Mouse (Mus musculus) kidney, postnatal 0 days (tissue): Measurements from ENCODE around the gene Hecw2. TPM values are rescaled to one million over a fixed set of nuclear protein-coding genes. Genes with fewer than 3 reads are reported as not detected.

Source experiments
- ATAC-seq: fragments of 200-750 bp; cut with Nextera tagmentation; replicated peaks from 2 replicates; pipeline ENCODE4 v1.8.0; 2017; ENCODE audit warnings: low read depth, moderate number of reproducible peaks, moderate TSS enrichment, moderate library complexity; ENCODE audit not compliant: low FRiP score
- DNase-seq: peaks from one replicate; pipeline ENCODE4 v3.0.0-alpha.2; 2016; ENCODE audit warnings: low spot score
- H3K27ac ChIP-seq: fragments of 300-500 bp; sonication (generic); 2 replicates; pipeline ENCODE4 v1.5.1; 2014; ENCODE audit warnings: mild to moderate bottlenecking
- H3K27me3 ChIP-seq: fragments of 300-500 bp; sonication (generic); 2 replicates; pipeline ENCODE4 v1.6.1; 2014; ENCODE audit warnings: low read length, mixed read lengths; ENCODE audit not compliant: insufficient read depth
- H3K36me3 ChIP-seq: fragments of 300-500 bp; sonication (generic); 2 replicates; pipeline ENCODE4 v1.6.1; 2014; ENCODE audit warnings: low read length, mixed read lengths; ENCODE audit not compliant: insufficient read depth
- H3K4me1 ChIP-seq: fragments of 300-500 bp; sonication (generic); replicated peaks from 2 replicates; pipeline ENCODE4 v1.6.1; 2014; ENCODE audit warnings: antibody characterized with exemption, low read length, mixed read lengths; ENCODE audit not compliant: insufficient read depth
- H3K4me2 ChIP-seq: fragments of 300-500 bp; sonication (generic); 2 replicates; pipeline ENCODE4 v1.6.1; 2014; ENCODE audit warnings: mild to moderate bottlenecking, low read length, moderate library complexity, mixed read lengths
- H3K4me3 ChIP-seq: fragments of 300-500 bp; sonication (generic); replicated peaks from 2 replicates; pipeline ENCODE4 v1.5.1; 2014; ENCODE audit warnings: low read depth, low read length
- H3K9ac ChIP-seq: fragments of 300-500 bp; sonication (generic); 2 replicates; pipeline ENCODE4 v1.6.1; 2014; ENCODE audit warnings: low read depth, low read length
- H3K9me3 ChIP-seq: fragments of 300-500 bp; sonication (generic); replicated peaks from 2 replicates; pipeline ENCODE4 v1.6.1; 2016; ENCODE audit warnings: low read length, inconsistent platforms, mixed read lengths
- CTCF ChIP-seq: IDR thresholded peaks from 2 replicates; pipeline ENCODE4 v1.5.1; 2016; ENCODE audit warnings: antibody characterized with exemption, low read depth, mild to moderate bottlenecking, moderate library complexity
- WGBS: fragments of 180-500 bp; shearing (Covaris S2); extraction: QIAGEN DNeasy Blood & Tissue Kit; methylation state at CpG from one replicate; pipeline ENCODE4 v1.1.7; 2014; 5-methylcytosine and 5-hydroxymethylcytosine counted together
- polyA plus RNA-seq: library from polyadenylated mRNA; unstranded; fragments of >200 nt; fragmentation: Nextera tagmentation; extraction: Ambion mirVana; gene quantifications from 2 replicates; pipeline ENCODE4 v1.2.1, GENCODE M21; 2015

Gene Hecw2
- polyA plus RNA-seq, 1 experiment from 2014 or later = 2.5 TPM

GRCm38 (mm10) chr1:53784291-53784720 is 410.7 kb downstream of the Hecw2 start:
- peak overlapping the region; percentile 88 for H3K9ac ChIP-seq
- H3K27me3 ChIP-seq = no peaks in the 10 kb centered on the region
- H3K9me3 ChIP-seq = no peaks in the 10 kb centered on the region
- ATAC-seq = peak; percentile 37; the same call in 1 of the 2 replicates
- peak overlapping the region; percentile 61 for H3K4me2 ChIP-seq
- peak overlapping the region; percentile 85 for H3K27ac ChIP-seq
- DNase-seq = peak; percentile 51
- no peak for TF ChIP-seq CTCF
- peak overlapping the region; percentile 97 for H3K4me3 ChIP-seq
- no peaks in the 10 kb centered on the region for H3K4me1 ChIP-seq
- WGBS = under 1% methylated on average over 17 of the region's 17 CpGs
- no peaks in the 10 kb centered on the region for H3K36me3 ChIP-seq

GRCm38 (mm10) chr1:53782956-53783355 is 412.0 kb downstream of the Hecw2 start:
- no peak for DNase-seq
- Histone ChIP-seq H3K9me3 (no peaks in the 10 kb centered on the region), H3K9ac (no peak overlapping the region), H3K4me1 (no peaks in the 10 kb centered on the region), H3K36me3 (no peaks in the 10 kb centered on the region), H3K4me3 (no peak overlapping the region), H3K4me2 (no peak overlapping the region), H3K27me3 (no peaks in the 10 kb centered on the region), H3K27ac (no peak overlapping the region)
- WGBS = 95% methylated on average over 1 of the region's 1 CpGs
- no peak for ATAC-seq
- no peak for TF ChIP-seq CTCF

- DNase-seq = no peak
- no peak for ATAC-seq
- Histone ChIP-seq H3K27ac (no peak overlapping the region), H3K9me3 (no peaks in the 10 kb centered on the region), H3K4me3 (no peak overlapping the region), H3K4me1 (no peaks in the 10 kb centered on the region), H3K9ac (no peak overlapping the region), H3K4me2 (no peak overlapping the region), H3K27me3 (no peaks in the 10 kb centered on the region), H3K36me3 (no peaks in the 10 kb centered on the region)
- 79% methylated on average over 3 of the region's 3 CpGs for WGBS
- TF ChIP-seq CTCF = no peak
These were observed 412.9 kb downstream of the Hecw2 start for GRCm38 (mm10) chr1:53782079-53782478.

GRCm38 (mm10) chr1:53781311-53781710 is 413.7 kb downstream of the Hecw2 start:
- Histone ChIP-seq H3K9me3 (no peaks in the 10 kb centered on the region), H3K4me2 (no peak overlapping the region), H3K9ac (no peak overlapping the region), H3K27me3 (no peaks in the 10 kb centered on the region), H3K27ac (no peak overlapping the region), H3K4me1 (no peaks in the 10 kb centered on the region), H3K4me3 (no peak overlapping the region), H3K36me3 (no peaks in the 10 kb centered on the region)
- ATAC-seq (no peak), DNase-seq (no peak)
- WGBS = 87% methylated on average over 1 of the region's 1 CpGs
- no peak for TF ChIP-seq CTCF

GRCm38 (mm10) chr1:53776176-53776905 is 418.6 kb downstream of the Hecw2 start:
- WGBS = 85% methylated on average over 7 of the region's 7 CpGs
- Histone ChIP-seq H3K4me2 (no peak overlapping the region), H3K4me1 (no peaks in the 10 kb centered on the region), H3K27me3 (no peaks in the 10 kb centered on the region), H3K9ac (no peak overlapping the region), H3K27ac (no peak overlapping the region), H3K36me3 (no peaks in the 10 kb centered on the region), H3K4me3 (no peak overlapping the region), H3K9me3 (no peaks in the 10 kb centered on the region)
- DNase-seq (no peak), ATAC-seq (no peak)
- TF ChIP-seq CTCF = no peak

- WGBS = 91% methylated on average over 2 of the region's 2 CpGs
These were observed 419.4 kb downstream of the Hecw2 start for GRCm38 (mm10) chr1:53775545-53775944.

GRCm38 (mm10) chr1:53775036-53775435 is 419.9 kb downstream of the Hecw2 start:
- TF ChIP-seq CTCF = no peak
- 88% methylated on average over 6 of the region's 6 CpGs for WGBS
- Histone ChIP-seq H3K9ac (no peak overlapping the region), H3K9me3 (no peaks in the 10 kb centered on the region), H3K27ac (no peak overlapping the region), H3K27me3 (no peaks in the 10 kb centered on the region), H3K4me1 (no peaks in the 10 kb centered on the region), H3K4me2 (no peak overlapping the region), H3K36me3 (no peaks in the 10 kb centered on the region), H3K4me3 (no peak overlapping the region)
- no peak for ATAC-seq
- no peak for DNase-seq

More at GRCm38 (mm10) chr1:53775545-53775944, 419.4 kb downstream of the Hecw2 start:
- DNase-seq = no peak
- no peak overlapping the region for H3K9ac ChIP-seq
- no peaks in the 10 kb centered on the region for H3K27me3 ChIP-seq
- TF ChIP-seq CTCF = no peak
- no peaks in the 10 kb centered on the region for H3K9me3 ChIP-seq
- H3K27ac ChIP-seq = no peak overlapping the region
- no peaks in the 10 kb centered on the region for H3K36me3 ChIP-seq
- H3K4me3 ChIP-seq = no peak overlapping the region
- H3K4me2 ChIP-seq = no peak overlapping the region
- H3K4me1 ChIP-seq = no peaks in the 10 kb centered on the region
- no peak for ATAC-seq
